Mouse (Mus musculus) retina, postnatal 1 day (tissue): ENCODE results near the gene Dnaja3.
"Not testable (repeated sequence)": the region's sequence is repeated elsewhere in the genome, so short reads cannot be mapped to it uniquely, and the experiment has no call there.

Experiments
- DNase-seq: peaks from one replicate; pipeline ENCODE4 v3.0.0-alpha.2; 2012

Dnaja3 gene

GRCm38 (mm10) chr16:4674091-4674490, 34.3 kb downstream of the Dnaja3 start:
- no peak for DNase-seq

- no peak for DNase-seq
These were observed 37.0 kb downstream of the Dnaja3 start for GRCm38 (mm10) chr16:4676836-4677235.

- no peak for DNase-seq
These were observed 38.3 kb downstream of the Dnaja3 start for GRCm38 (mm10) chr16:4678080-4678479.

- peak; percentile 96 for DNase-seq
These were observed 39.6 kb downstream of the Dnaja3 start, which contains the start of gene Coro7 for GRCm38 (mm10) chr16:4679121-4680018. Coro7 (minus strand) TSS chr16:4679777.

GRCm38 (mm10) chr16:4680922-4681455, 41.2 kb downstream of the Dnaja3 start:
- not testable (repeated sequence) for DNase-seq

- no peak for DNase-seq
These were observed 42.9 kb downstream of the Dnaja3 start for GRCm38 (mm10) chr16:4682628-4683179.

GRCm38 (mm10) chr16:4683193-4683580, 43.4 kb downstream of the Dnaja3 start:
- DNase-seq: no peak

- peak; percentile 96 for DNase-seq
These were observed 44.0 kb downstream of the Dnaja3 start for GRCm38 (mm10) chr16:4683581-4684456.

GRCm38 (mm10) chr16:4684457-4684791, 44.6 kb downstream of the Dnaja3 start:
- DNase-seq: no peak

- DNase-seq: not testable (repeated sequence)
These were observed 49.6 kb downstream of the Dnaja3 start for GRCm38 (mm10) chr16:4689371-4689770.

- DNase-seq: no peak
These were observed 61.4 kb downstream of the Dnaja3 start for GRCm38 (mm10) chr16:4701211-4701610.

GRCm38 (mm10) chr16:4702646-4703045, 62.9 kb downstream of the Dnaja3 start:
- DNase-seq: no peak

GRCm38 (mm10) chr16:4705541-4705940, 65.8 kb downstream of the Dnaja3 start:
- DNase-seq: no peak

- DNase-seq: no peak
These were observed 71.4 kb downstream of the Dnaja3 start for GRCm38 (mm10) chr16:4711173-4711572.

GRCm38 (mm10) chr16:4713861-4714710, 74.3 kb downstream of the Dnaja3 start:
- DNase-seq: no peak

- DNase-seq: no peak
These were observed 78.1 kb downstream of the Dnaja3 start for GRCm38 (mm10) chr16:4717866-4718265.

- DNase-seq: peak; percentile 92
These were observed 79.1 kb downstream of the Dnaja3 start, which contains the start of gene Nmral1 for GRCm38 (mm10) chr16:4718753-4719518. Nmral1 (minus strand) TSS chr16:4719356.

- no peak for DNase-seq
These were observed 82.5 kb downstream of the Dnaja3 start for GRCm38 (mm10) chr16:4722128-4722914.

GRCm38 (mm10) chr16:4722915-4723209, 83.1 kb downstream of the Dnaja3 start:
- no peak for DNase-seq

- no peak for DNase-seq
These were observed 85.5 kb downstream of the Dnaja3 start for GRCm38 (mm10) chr16:4725266-4725665.
